Mouse (Mus musculus) MEL (cell line): Measurements from ENCODE around the gene Gm20388. TPM values are rescaled to one million over a fixed set of nuclear protein-coding genes. Genes with fewer than 3 reads are reported as not detected.

Source experiments
- DNase-seq: peaks from one replicate; pipeline ENCODE4 v3.0.0; 2011; ENCODE audit warnings: low read depth, low spot score
- H3K27ac ChIP-seq: 2 replicates; pipeline ENCODE4 v1.5.1; 2012; ENCODE audit warnings: low read depth, mild to moderate bottlenecking, control low read depth, low read length, moderate library complexity; ENCODE audit not compliant: control insufficient read depth
- H3K27me3 ChIP-seq, 2 experiments: fragments of 150-350 bp in 1 of 2; sonication (generic) in 1 of 2; 2 replicates each; pipeline ENCODE4 v1.6.1; 2012; ENCODE audit warnings: low read length in 2 of 2, mild to moderate bottlenecking in 2 of 2, improper control_type of control experiment in 1 of 2, moderate library complexity in 1 of 2; ENCODE audit not compliant: insufficient read depth in 2 of 2, control insufficient read depth in 1 of 2
- H3K36me3 ChIP-seq, 2 experiments: 2 replicates each; pipeline ENCODE4 v1.6.1; 2012 to 2014; ENCODE audit warnings: low read length in 2 of 2, improper control_type of control experiment in 1 of 2, inconsistent platforms in 1 of 2, mild to moderate bottlenecking in 1 of 2; ENCODE audit not compliant: insufficient read depth in 2 of 2, control insufficient read depth in 1 of 2
- H3K4me1 ChIP-seq, 2 experiments: fragments of 150-350 bp in 1 of 2; sonication (generic) in 1 of 2; 2 replicates each; pipeline ENCODE4 v1.6.1; 2012; ENCODE audit warnings: low read length in 2 of 2, improper control_type of control experiment in 1 of 2, mild to moderate bottlenecking in 1 of 2; ENCODE audit not compliant: insufficient read depth in 2 of 2, control insufficient read depth in 1 of 2
- H3K4me3 ChIP-seq, 2 experiments: fragments of 150-350 bp in 1 of 2; sonication (generic) in 1 of 2; 2 replicates each; pipeline ENCODE4 v1.5.1; 2012; ENCODE audit warnings: low read depth in 2 of 2, low read length in 2 of 2, mild to moderate bottlenecking in 2 of 2, moderate library complexity in 2 of 2, control low read depth in 1 of 2, improper control_type of control experiment in 1 of 2; ENCODE audit not compliant: control insufficient read depth in 1 of 2, insufficient read depth in 1 of 2
- H3K79me2 ChIP-seq: 2 replicates; pipeline ENCODE4 v1.6.1; 2012; ENCODE audit warnings: mild to moderate bottlenecking, low read length, moderate library complexity; ENCODE audit not compliant: control insufficient read depth, poor library complexity, insufficient read depth
- H3K9ac ChIP-seq: 2 replicates; pipeline ENCODE4 v1.6.1; 2012; ENCODE audit warnings: low read depth, mild to moderate bottlenecking, control low read depth, low read length, moderate library complexity; ENCODE audit not compliant: control insufficient read depth, poor library complexity, severe bottlenecking
- H3K9me3 ChIP-seq: fragments of 150-350 bp; sonication (generic); replicated peaks from 2 replicates; pipeline ENCODE4 v1.6.1; 2012; ENCODE audit warnings: mild to moderate bottlenecking, low read length, improper control_type of control experiment, moderate library complexity; ENCODE audit not compliant: insufficient read depth
- BHLHE40 ChIP-seq: IDR thresholded peaks from 2 replicates; pipeline ENCODE4 v1.6.1; 2012; ENCODE audit warnings: low read depth, mild to moderate bottlenecking, inconsistent platforms, low read length, improper control_type of control experiment, borderline replicate concordance
- CHD1 ChIP-seq: IDR thresholded peaks from 2 replicates; pipeline ENCODE4 v1.6.1; 2012; ENCODE audit warnings: low read depth, mild to moderate bottlenecking, inconsistent platforms, low read length, improper control_type of control experiment
- CHD2 ChIP-seq: IDR thresholded peaks from 2 replicates; pipeline ENCODE4 v1.6.1; 2011; ENCODE audit warnings: low read length, improper control_type of control experiment
- CTCF ChIP-seq, 3 experiments: IDR thresholded peaks in 2 of 3; conservative IDR thresholded peaks in 1 of 3; 2 replicates each; pipeline ENCODE4 v1.5.1; 2011 to 2012; ENCODE audit warnings: low read length in 3 of 3, low read depth in 2 of 3, mild to moderate bottlenecking in 2 of 3, improper control_type of control experiment in 1 of 3, inconsistent platforms in 1 of 3, mixed read lengths in 1 of 3, moderate library complexity in 1 of 3; ENCODE audit not compliant: control insufficient read depth in 1 of 3, insufficient read depth in 1 of 3, poor library complexity in 1 of 3, severe bottlenecking in 1 of 3
- E2F4 ChIP-seq: IDR thresholded peaks from 2 replicates; pipeline ENCODE4 v1.6.1; 2011; ENCODE audit warnings: low read depth, low read length, improper control_type of control experiment, borderline replicate concordance
- ETS1 ChIP-seq: IDR thresholded peaks from 2 replicates; pipeline ENCODE4 v1.6.1; 2012; ENCODE audit warnings: low read depth, mild to moderate bottlenecking, inconsistent platforms, low read length, improper control_type of control experiment, moderate library complexity
- GATA1 ChIP-seq: IDR thresholded peaks from 2 replicates; pipeline ENCODE4 v1.6.1; 2011; ENCODE audit warnings: low read depth, low read length, improper control_type of control experiment
- HCFC1 ChIP-seq: IDR thresholded peaks from 2 replicates; pipeline ENCODE4 v1.6.1; 2012; ENCODE audit warnings: low read depth, mild to moderate bottlenecking, inconsistent platforms, low read length, improper control_type of control experiment, moderate library complexity
- MAFK ChIP-seq: IDR thresholded peaks from 2 replicates; pipeline ENCODE4 v1.6.1; 2011; ENCODE audit warnings: low read depth, mild to moderate bottlenecking, low read length, improper control_type of control experiment, borderline replicate concordance
- MAX ChIP-seq: IDR thresholded peaks from 2 replicates; pipeline ENCODE4 v1.6.1; 2011; ENCODE audit warnings: low read length, improper control_type of control experiment
- MAZ ChIP-seq: IDR thresholded peaks from 2 replicates; pipeline ENCODE4 v1.6.1; 2012; ENCODE audit warnings: low read depth, mild to moderate bottlenecking, inconsistent platforms, low read length, improper control_type of control experiment
- MXI1 ChIP-seq: IDR thresholded peaks from 2 replicates; pipeline ENCODE4 v1.6.1; 2011; ENCODE audit warnings: mild to moderate bottlenecking, low read depth, low read length, improper control_type of control experiment
- MYB ChIP-seq: IDR thresholded peaks from 2 replicates; pipeline ENCODE4 v1.6.1; 2011; ENCODE audit warnings: mild to moderate bottlenecking, low read depth, low read length, improper control_type of control experiment
- MYC ChIP-seq: IDR thresholded peaks from 2 replicates; pipeline ENCODE4 v1.6.1; 2011; ENCODE audit warnings: low read depth, mild to moderate bottlenecking, low read length, improper control_type of control experiment, moderate library complexity
- NELFE ChIP-seq: IDR thresholded peaks from 2 replicates; pipeline ENCODE4 v1.6.1; 2011; ENCODE audit warnings: low read depth, low read length, improper control_type of control experiment
- NRF1 ChIP-seq: IDR thresholded peaks from 2 replicates; pipeline ENCODE4 v1.6.1; 2014; ENCODE audit warnings: low read depth, mild to moderate bottlenecking, inconsistent platforms, low read length, improper control_type of control experiment, moderate library complexity; ENCODE audit not compliant: poor library complexity, insufficient read depth, severe bottlenecking
- POLR2A ChIP-seq, 2 experiments: IDR thresholded peaks; 2 replicates each; pipeline ENCODE4 v1.6.1; 2011 to 2012; ENCODE audit warnings: low read length in 2 of 2, mild to moderate bottlenecking in 2 of 2, control low read depth in 1 of 2, improper control_type of control experiment in 1 of 2, low read depth in 1 of 2, moderate library complexity in 1 of 2; ENCODE audit not compliant: control insufficient read depth in 1 of 2, insufficient read depth in 1 of 2, poor library complexity in 1 of 2
- POLR2AphosphoS2 ChIP-seq: IDR thresholded peaks from 2 replicates; pipeline ENCODE4 v1.6.1; 2011; ENCODE audit warnings: low read length, improper control_type of control experiment
- RAD21 ChIP-seq: IDR thresholded peaks from 2 replicates; pipeline ENCODE4 v1.6.1; 2011; ENCODE audit warnings: mild to moderate bottlenecking, low read depth, low read length, improper control_type of control experiment
- RCOR1 ChIP-seq: IDR thresholded peaks from 2 replicates; pipeline ENCODE4 v1.6.1; 2012; ENCODE audit warnings: low read depth, mild to moderate bottlenecking, inconsistent platforms, low read length, improper control_type of control experiment
- SIN3A ChIP-seq: IDR thresholded peaks from 2 replicates; pipeline ENCODE4 v1.6.1; 2012; ENCODE audit warnings: low read length, improper control_type of control experiment, inconsistent platforms
- TAL1 ChIP-seq: IDR thresholded peaks from 2 replicates; pipeline ENCODE4 v1.6.1; 2012; ENCODE audit warnings: mild to moderate bottlenecking, inconsistent platforms, low read length, moderate library complexity, mixed read lengths
- TBP ChIP-seq: IDR thresholded peaks from 2 replicates; pipeline ENCODE4 v1.8.0; 2011; ENCODE audit warnings: low read depth, low read length, improper control_type of control experiment
- TCF12 ChIP-seq: IDR thresholded peaks from 2 replicates; pipeline ENCODE4 v1.6.1; 2014; ENCODE audit warnings: low read depth, mild to moderate bottlenecking, inconsistent platforms, low read length, improper control_type of control experiment, moderate library complexity
- UBTF ChIP-seq: IDR thresholded peaks from 2 replicates; pipeline ENCODE4 v1.6.1; 2012; ENCODE audit warnings: low read depth, mild to moderate bottlenecking, inconsistent platforms, low read length, improper control_type of control experiment, moderate library complexity, borderline replicate concordance; ENCODE audit not compliant: insufficient read depth
- USF1 ChIP-seq: IDR thresholded peaks from 2 replicates; pipeline ENCODE4 v1.6.1; 2014; ENCODE audit warnings: low read depth, mild to moderate bottlenecking, inconsistent platforms, low read length, improper control_type of control experiment, moderate library complexity
- ZC3H11A ChIP-seq: IDR thresholded peaks from 2 replicates; pipeline ENCODE4 v1.6.1; 2012; ENCODE audit warnings: low read depth, mild to moderate bottlenecking, inconsistent platforms, low read length, improper control_type of control experiment
- ZMIZ1 ChIP-seq: IDR thresholded peaks from 2 replicates; pipeline ENCODE4 v1.6.1; 2012; ENCODE audit warnings: low read depth, mild to moderate bottlenecking, inconsistent platforms, low read length, improper control_type of control experiment, moderate library complexity
- polyA plus RNA-seq, 2 experiments: library from polyadenylated mRNA; stranded (reverse) in 1 of 2; unstranded in 1 of 2; fragments of >175 nt in 1 of 2; fragments of >200 nt in 1 of 2; gene quantifications; 2 replicates each; pipeline versions ENCODE4 v1.2.1 to v1.2.4; 2012; ENCODE audit warnings: low replicate concordance in 2 of 2, low read depth in 1 of 2; ENCODE audit not compliant: insufficient read length in 2 of 2, insufficient read depth in 1 of 2, missing spikeins in 1 of 2
- total RNA-seq: library from RNA; depleted of rRNA; stranded (reverse); fragments of 300-350 nt; gene quantifications from 2 replicates; pipeline ENCODE4 v1.2.3, GENCODE M21; 2012

Gm20388 gene
- total and polyA plus RNA-seq, 3 experiments, result 11.1 to 17.8 TPM; not detected in 1

DNA sequence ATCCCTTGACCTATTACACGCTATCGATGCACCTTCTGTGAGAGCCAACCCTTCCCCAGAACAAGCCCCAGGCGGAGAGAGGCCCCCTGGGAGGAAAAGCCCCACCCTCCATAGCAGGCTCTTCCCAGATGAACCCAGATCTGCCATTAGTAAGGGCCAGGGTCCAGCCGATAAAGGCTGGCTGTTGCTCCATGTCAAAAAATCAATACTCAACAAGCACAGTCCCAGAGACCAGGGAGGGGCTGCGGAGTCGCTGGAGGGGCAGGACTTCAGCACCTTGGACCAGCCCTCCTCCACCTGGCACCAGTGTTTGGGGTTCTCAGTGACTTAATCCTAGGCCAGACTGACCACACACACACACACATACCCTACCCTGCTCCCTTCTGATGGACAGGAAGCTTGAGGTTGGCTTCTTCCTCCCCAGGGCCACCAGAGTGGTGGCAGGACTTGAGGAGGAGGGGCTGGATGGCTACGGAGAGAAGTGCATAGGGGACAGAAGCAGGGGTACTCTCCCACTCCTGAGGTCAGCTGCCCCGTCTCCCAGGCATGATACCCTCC is 2407.4 kb downstream of the Gm20388 start:
- H3K4me3 ChIP-seq, result no peak overlapping the region
- H3K4me1 ChIP-seq, result peaks cover 43 to 90% of the 10 kb centered on the region in 2 experiments
- H3K9ac ChIP-seq, result peak overlapping the region; percentile 57
- peak overlapping the region; percentile 98 for H3K27ac ChIP-seq
- no peaks in the 10 kb centered on the region for H3K9me3 ChIP-seq
- no peaks in the 10 kb centered on the region for H3K27me3 ChIP-seq
- H3K79me2 ChIP-seq, result peaks cover 11% of the 10 kb centered on the region
- H3K36me3 ChIP-seq, result peaks cover 11 to 84% of the 10 kb centered on the region in 2 experiments
- no peak for DNase-seq
- TF ChIP-seq SIN3A (no peak), ZMIZ1 (no peak), MAZ (no peak), ZC3H11A (no peak), CHD1 (no peak), CHD2 (no peak), NRF1 (no peak), MAX (no peak), GATA1 (no peak), CTCF (IDR thresholded peaks at IDR 0.05 in 2 of 3, conservative IDR thresholded peaks at IDR 0.05 in 1 of 3; ENCODE audit: control insufficient read depth in 1 of 3, insufficient read depth in 1 of 3, low read depth in 2 of 3, low read length in 3 of 3, poor library complexity in 1 of 3, severe bottlenecking in 1 of 3) (no peak), MAFK (no peak), HCFC1 (no peak), NELFE (no peak), MXI1 (no peak), TBP (no peak), UBTF (no peak), TAL1 (no peak), RAD21 (no peak), ETS1 (no peak)
- TF ChIP-seq, all 39 proteins: peak for 0

DNA sequence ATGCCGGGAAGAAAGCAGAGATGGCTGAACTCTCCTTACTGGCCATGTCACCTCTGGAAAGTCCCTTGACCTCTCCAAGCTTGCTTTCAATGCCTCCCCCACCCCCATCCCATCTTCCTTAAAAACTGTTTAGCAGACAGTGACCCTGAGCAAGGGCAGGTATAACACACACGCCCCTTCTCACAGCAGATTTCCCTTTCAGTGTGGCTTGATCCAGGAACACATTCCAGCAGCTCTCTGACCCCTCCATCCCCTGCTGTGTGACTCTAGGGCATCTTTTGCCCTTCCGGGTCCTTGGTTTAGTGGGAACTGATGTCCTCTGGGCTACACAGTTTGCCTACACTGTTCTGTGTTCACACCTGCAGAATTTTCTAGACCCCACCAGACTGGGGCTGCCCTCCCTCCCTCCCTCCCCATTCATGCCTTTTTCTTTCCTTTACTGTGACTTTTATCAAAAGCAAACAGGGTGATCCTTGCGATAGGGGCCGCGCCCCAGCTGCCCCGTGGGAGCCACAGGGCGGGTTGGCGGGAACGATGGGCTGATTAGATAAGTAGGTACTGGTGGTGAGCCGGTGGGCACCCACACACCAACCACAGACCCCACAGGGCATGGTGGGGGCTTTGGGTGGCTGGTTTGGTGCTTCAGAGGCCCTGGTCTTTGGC is 2408.5 kb downstream of the Gm20388 start:
- H3K27ac ChIP-seq, result peak overlapping the region; percentile 98
- H3K36me3 ChIP-seq, result peaks cover 11 to 84% of the 10 kb centered on the region in 2 experiments
- H3K9ac ChIP-seq, result peak overlapping the region; percentile 62
- H3K27me3 ChIP-seq, result no peaks in the 10 kb centered on the region
- H3K9me3 ChIP-seq, result no peaks in the 10 kb centered on the region
- H3K4me3 ChIP-seq, result no peak overlapping the region
- peak; percentile 68 for DNase-seq
- H3K4me1 ChIP-seq, result peaks cover 41 to 88% of the 10 kb centered on the region in 2 experiments
- peaks cover 11% of the 10 kb centered on the region for H3K79me2 ChIP-seq
- TF ChIP-seq CHD1 (no peak), RCOR1 (peak; percentile 48; the same call in 1 of the 2 replicates), MYC (no peak), MXI1 (peak; percentile 37; the same call in 1 of the 2 replicates), UBTF (peak; percentile 46; the same call in 1 of the 2 replicates), MAFK (peak; percentile 22; the same call in 1 of the 2 replicates), BHLHE40 (no peak), E2F4 (peak; percentile 82), ETS1 (peak; percentile 92), POLR2AphosphoS2 (no peak; the same call in 1 of the 2 replicates), USF1 (no peak), MYB (0 out of 2 replicates have a peak, but pooled peaks have one; percentile 47), RAD21 (no peak), NELFE (no peak), GATA1 (peak; percentile 92), ZC3H11A (no peak), TBP (0 out of 2 replicates have a peak, but pooled peaks have one; percentile 13), SIN3A (peak; percentile 91), POLR2A (IDR thresholded peaks at IDR 0.05; ENCODE audit: control insufficient read depth in 1 of 2, insufficient read depth in 1 of 2, low read depth in 1 of 2, low read length in 2 of 2, poor library complexity in 1 of 2) (no peak; a peak in 1 of 4 replicates), TCF12 (peak; percentile 98), ZMIZ1 (no peak)
